22 mouse cellular contexts compared by ENCODE assay signal in genomic region chr11:24727404-24727803, GRCm38 (mm10).
DNase-seq lines count a peak whose midpoint lies in the region; ATAC-seq and TF ChIP-seq lines count a peak whose summit lies in the region.
"Had no signal": no experiment of that assay in that cellular context is flagged by ENCODE, and none has a peak within 500 bp of the region (broad histone marks: within the 10 kb centered on the region; RNA-seq: fewer than 3 reads in every experiment).

No protein-coding gene starts in this region.

- WGBS in forebrain, embryonic 14.5 days, result 6% methylated on average over 1 of the region's 1 CpGs
- WGBS in forebrain, embryonic 10.5 days, result 61% methylated on average over 1 of the region's 1 CpGs
- 3% methylated on average over 1 of the region's 1 CpGs for WGBS in forebrain, embryonic 16.5 days
- WGBS in forebrain, embryonic 11.5 days, result 44% methylated on average over 1 of the region's 1 CpGs
- WGBS in heart, embryonic 10.5 days, result 24% methylated on average over 1 of the region's 1 CpGs
- WGBS in liver, embryonic 12.5 days (ENCODE audit: insufficient replicate concordance), result 12% methylated on average over 1 of the region's 1 CpGs

- no peaks in the 10 kb centered on the region; the same call in 1 of the 2 replicates for H3K4me1 ChIP-seq in forebrain, embryonic 14.5 days (ENCODE audit: control insufficient read depth, insufficient read depth, low read length)
- peaks cover 6% of the 10 kb centered on the region for H3K4me1 ChIP-seq in forebrain, embryonic 10.5 days
- peaks cover 12% of the 10 kb centered on the region for H3K4me1 ChIP-seq in forebrain, embryonic 16.5 days (replicated peaks; ENCODE audit: control insufficient read depth, insufficient read depth, low read length)
- no peaks in the 10 kb centered on the region for H3K4me1 ChIP-seq in forebrain, embryonic 11.5 days (replicated peaks; ENCODE audit: control insufficient read depth, insufficient read depth, low read length)
- no peaks in the 10 kb centered on the region for H3K4me1 ChIP-seq in heart, embryonic 10.5 days
- no peaks in the 10 kb centered on the region for H3K4me1 ChIP-seq in liver, embryonic 12.5 days
- H3K4me1 ChIP-seq: embryonic facial prominence, embryonic 13.5 days; embryonic facial prominence, embryonic 15.5 days had no signal

- DNase-seq in forebrain, embryonic 14.5 days (ENCODE audit: low spot score), result peak; percentile 59
- DNase-seq in forebrain, embryonic 10.5 days (ENCODE audit: extremely low spot score, low spot score), result no peak
- DNase-seq in forebrain, embryonic 11.5 days (ENCODE audit: low spot score), result no peak
- DNase-seq in heart, adult 11 months, result peak; percentile 28
- no peak for DNase-seq in heart, embryonic 10.5 days (ENCODE audit: low spot score)
- peak; percentile 74 for DNase-seq in brain, embryonic 14.5 days (ENCODE audit: low read depth)
- DNase-seq: adrenal gland, adult 2 months; adrenal gland, postnatal 10 days; adrenal gland, postnatal 25 days; cerebellum, adult 11 months; cerebellum, adult 18-20 months; cerebellum, adult 8-10 months; cerebellum, adult 9-11 months; cerebellum, postnatal 14 days; cerebellum, postnatal 36 days; embryo, embryonic 11 days; gastrocnemius, adult 2 months had no signal

- no peaks in the 10 kb centered on the region for H3K27me3 ChIP-seq in forebrain, embryonic 14.5 days (replicated peaks; ENCODE audit: control insufficient read depth, insufficient read depth, low read length)
- no peaks in the 10 kb centered on the region for H3K27me3 ChIP-seq in forebrain, embryonic 10.5 days (ENCODE audit: poor library complexity, severe bottlenecking)
- H3K27me3 ChIP-seq in forebrain, embryonic 16.5 days (replicated peaks; ENCODE audit: control insufficient read depth, insufficient read depth, low read length), result no peaks in the 10 kb centered on the region
- H3K27me3 ChIP-seq in forebrain, embryonic 11.5 days (ENCODE audit: control insufficient read depth, insufficient read depth, low read length), result no peaks in the 10 kb centered on the region
- H3K27me3 ChIP-seq in heart, embryonic 10.5 days (ENCODE audit: insufficient read depth, poor library complexity, severe bottlenecking), result no peaks in the 10 kb centered on the region
- H3K27me3 ChIP-seq in liver, embryonic 12.5 days (replicated peaks), result no peaks in the 10 kb centered on the region
- H3K27me3 ChIP-seq: embryonic facial prominence, embryonic 13.5 days; embryonic facial prominence, embryonic 15.5 days had no signal

- no peaks in the 10 kb centered on the region for H3K36me3 ChIP-seq in forebrain, embryonic 14.5 days (ENCODE audit: control insufficient read depth, insufficient read depth, low read length)
- H3K36me3 ChIP-seq in forebrain, embryonic 10.5 days (replicated peaks), result no peaks in the 10 kb centered on the region
- no peaks in the 10 kb centered on the region for H3K36me3 ChIP-seq in forebrain, embryonic 16.5 days (ENCODE audit: control insufficient read depth, insufficient read depth)
- no peaks in the 10 kb centered on the region for H3K36me3 ChIP-seq in forebrain, embryonic 11.5 days (ENCODE audit: control insufficient read depth, insufficient read depth, low read length)
- H3K36me3 ChIP-seq in heart, embryonic 10.5 days, result no peaks in the 10 kb centered on the region
- H3K36me3 ChIP-seq in liver, embryonic 12.5 days, result no peaks in the 10 kb centered on the region
- H3K36me3 ChIP-seq: embryonic facial prominence, embryonic 13.5 days; embryonic facial prominence, embryonic 15.5 days had no signal

- no peak overlapping the region for H3K4me2 ChIP-seq in forebrain, embryonic 14.5 days (ENCODE audit: low read length)
- no peak overlapping the region for H3K4me2 ChIP-seq in forebrain, embryonic 16.5 days (ENCODE audit: low read length)
- no peak overlapping the region for H3K4me2 ChIP-seq in forebrain, embryonic 11.5 days (ENCODE audit: low read depth, low read length, severe bottlenecking)
- no peak overlapping the region for H3K4me2 ChIP-seq in liver, embryonic 12.5 days
- H3K4me2 ChIP-seq: embryonic facial prominence, embryonic 13.5 days; embryonic facial prominence, embryonic 15.5 days had no signal

- no peak for TF ChIP-seq CTCF in brain, embryonic 14.5 days (IDR thresholded peaks at IDR 0.05; ENCODE audit: borderline replicate concordance, extremely low read depth, insufficient read depth, insufficient read length)

- ATAC-seq in forebrain, embryonic 14.5 days, result peak; percentile 37; the same call in 1 of the 2 replicates
- peak; percentile 47 for ATAC-seq in forebrain, embryonic 16.5 days
- no peak for ATAC-seq in forebrain, embryonic 11.5 days (replicated peaks; ENCODE audit: low FRiP score)
- no peak for ATAC-seq in liver, embryonic 12.5 days

- H3K9ac ChIP-seq in forebrain, embryonic 14.5 days (ENCODE audit: low read length), result no peak overlapping the region
- H3K9ac ChIP-seq in forebrain, embryonic 16.5 days (replicated peaks; ENCODE audit: low read depth, low read length), result no peak overlapping the region
- H3K9ac ChIP-seq in forebrain, embryonic 11.5 days (ENCODE audit: low read length), result no peak overlapping the region
- no peak overlapping the region for H3K9ac ChIP-seq in liver, embryonic 12.5 days
- H3K9ac ChIP-seq: embryonic facial prominence, embryonic 13.5 days; embryonic facial prominence, embryonic 15.5 days had no signal

- no peaks in the 10 kb centered on the region for H3K9me3 ChIP-seq in forebrain, embryonic 14.5 days (replicated peaks; ENCODE audit: control insufficient read depth, low read length)
- H3K9me3 ChIP-seq in forebrain, embryonic 10.5 days, result no peaks in the 10 kb centered on the region
- H3K9me3 ChIP-seq in forebrain, embryonic 16.5 days (ENCODE audit: control insufficient read depth, low read length), result no peaks in the 10 kb centered on the region
- no peaks in the 10 kb centered on the region for H3K9me3 ChIP-seq in forebrain, embryonic 11.5 days (ENCODE audit: control insufficient read depth, low read length)
- no peaks in the 10 kb centered on the region for H3K9me3 ChIP-seq in heart, embryonic 10.5 days
- no peaks in the 10 kb centered on the region for H3K9me3 ChIP-seq in liver, embryonic 12.5 days (replicated peaks)
- H3K9me3 ChIP-seq: embryonic facial prominence, embryonic 13.5 days; embryonic facial prominence, embryonic 15.5 days had no signal

- TF ChIP-seq POLR2A in brain, embryonic 14.5 days (IDR thresholded peaks at IDR 0.05; ENCODE audit: borderline replicate concordance, extremely low read depth, insufficient read depth, insufficient read length, poor library complexity, severe bottlenecking), result no peak

- no peak overlapping the region for H3K4me3 ChIP-seq in forebrain, embryonic 14.5 days (ENCODE audit: low read depth, low read length)
- no peak overlapping the region for H3K4me3 ChIP-seq in forebrain, embryonic 10.5 days
- no peak overlapping the region for H3K4me3 ChIP-seq in forebrain, embryonic 16.5 days (replicated peaks; ENCODE audit: low read length)
- no peak overlapping the region for H3K4me3 ChIP-seq in forebrain, embryonic 11.5 days (ENCODE audit: low read depth, low read length)
- H3K4me3 ChIP-seq in heart, embryonic 10.5 days, result no peak overlapping the region
- H3K4me3 ChIP-seq in liver, embryonic 12.5 days, result no peak overlapping the region
- H3K4me3 ChIP-seq: embryonic facial prominence, embryonic 13.5 days; embryonic facial prominence, embryonic 15.5 days; erythroblast, embryonic 14.5 days; gastrocnemius, adult 2 months had no signal

- no peak overlapping the region for H3K27ac ChIP-seq in forebrain, embryonic 14.5 days (ENCODE audit: low read depth, low read length)
- H3K27ac ChIP-seq in forebrain, embryonic 10.5 days, result no peak overlapping the region
- H3K27ac ChIP-seq in forebrain, embryonic 16.5 days (ENCODE audit: low read length), result no peak overlapping the region
- H3K27ac ChIP-seq in forebrain, embryonic 11.5 days (ENCODE audit: low read depth, low read length), result no peak overlapping the region
- no peak overlapping the region for H3K27ac ChIP-seq in heart, embryonic 10.5 days
- H3K27ac ChIP-seq in liver, embryonic 12.5 days, result no peak overlapping the region
- H3K27ac ChIP-seq: embryonic facial prominence, embryonic 13.5 days; embryonic facial prominence, embryonic 15.5 days; gastrocnemius, adult 2 months had no signal

Comparison
In these comparisons a context has a peak if more than half of its experiments do, and no peak if none do; other contexts are left out.
1. ATAC-seq: peak in forebrain, embryonic 14.5 days (single experiment) and forebrain, embryonic 16.5 days (single experiment); none in forebrain, embryonic 11.5 days (single experiment) and liver, embryonic 12.5 days (single experiment).
2. DNase-seq: peak in forebrain, embryonic 14.5 days (single experiment), heart, adult 11 months (single experiment) and brain, embryonic 14.5 days (single experiment); none in forebrain, embryonic 10.5 days (single experiment), forebrain, embryonic 11.5 days (single experiment) and heart, embryonic 10.5 days (single experiment).